Mouse (Mus musculus) MEL (cell line): ENCODE data around the gene Polr1e. TPM values are rescaled to one million over a fixed set of nuclear protein-coding genes. Genes with fewer than 3 reads are reported as not detected.

Source experiments
- DNase-seq: peaks from one replicate; pipeline ENCODE4 v3.0.0; 2011; ENCODE audit warnings: low read depth, low spot score
- H3K27ac ChIP-seq: 2 replicates; pipeline ENCODE4 v1.5.1; 2012; ENCODE audit warnings: low read depth, mild to moderate bottlenecking, control low read depth, low read length, moderate library complexity; ENCODE audit not compliant: control insufficient read depth
- H3K27me3 ChIP-seq, 2 experiments: fragments of 150-350 bp in 1 of 2; sonication (generic) in 1 of 2; 2 replicates each; pipeline ENCODE4 v1.6.1; 2012; ENCODE audit warnings: low read length in 2 of 2, mild to moderate bottlenecking in 2 of 2, improper control_type of control experiment in 1 of 2, moderate library complexity in 1 of 2; ENCODE audit not compliant: insufficient read depth in 2 of 2, control insufficient read depth in 1 of 2
- H3K36me3 ChIP-seq, 2 experiments: 2 replicates each; pipeline ENCODE4 v1.6.1; 2012 to 2014; ENCODE audit warnings: low read length in 2 of 2, improper control_type of control experiment in 1 of 2, inconsistent platforms in 1 of 2, mild to moderate bottlenecking in 1 of 2; ENCODE audit not compliant: insufficient read depth in 2 of 2, control insufficient read depth in 1 of 2
- H3K4me1 ChIP-seq, 2 experiments: fragments of 150-350 bp in 1 of 2; sonication (generic) in 1 of 2; 2 replicates each; pipeline ENCODE4 v1.6.1; 2012; ENCODE audit warnings: low read length in 2 of 2, improper control_type of control experiment in 1 of 2, mild to moderate bottlenecking in 1 of 2; ENCODE audit not compliant: insufficient read depth in 2 of 2, control insufficient read depth in 1 of 2
- H3K4me3 ChIP-seq, 2 experiments: fragments of 150-350 bp in 1 of 2; sonication (generic) in 1 of 2; 2 replicates each; pipeline ENCODE4 v1.5.1; 2012; ENCODE audit warnings: low read depth in 2 of 2, low read length in 2 of 2, mild to moderate bottlenecking in 2 of 2, moderate library complexity in 2 of 2, control low read depth in 1 of 2, improper control_type of control experiment in 1 of 2; ENCODE audit not compliant: control insufficient read depth in 1 of 2, insufficient read depth in 1 of 2
- H3K79me2 ChIP-seq: 2 replicates; pipeline ENCODE4 v1.6.1; 2012; ENCODE audit warnings: mild to moderate bottlenecking, low read length, moderate library complexity; ENCODE audit not compliant: control insufficient read depth, poor library complexity, insufficient read depth
- H3K9ac ChIP-seq: 2 replicates; pipeline ENCODE4 v1.6.1; 2012; ENCODE audit warnings: low read depth, mild to moderate bottlenecking, control low read depth, low read length, moderate library complexity; ENCODE audit not compliant: control insufficient read depth, poor library complexity, severe bottlenecking
- H3K9me3 ChIP-seq: fragments of 150-350 bp; sonication (generic); replicated peaks from 2 replicates; pipeline ENCODE4 v1.6.1; 2012; ENCODE audit warnings: mild to moderate bottlenecking, low read length, improper control_type of control experiment, moderate library complexity; ENCODE audit not compliant: insufficient read depth
- BHLHE40 ChIP-seq: IDR thresholded peaks from 2 replicates; pipeline ENCODE4 v1.6.1; 2012; ENCODE audit warnings: low read depth, mild to moderate bottlenecking, inconsistent platforms, low read length, improper control_type of control experiment, borderline replicate concordance
- CHD1 ChIP-seq: IDR thresholded peaks from 2 replicates; pipeline ENCODE4 v1.6.1; 2012; ENCODE audit warnings: low read depth, mild to moderate bottlenecking, inconsistent platforms, low read length, improper control_type of control experiment
- CHD2 ChIP-seq: IDR thresholded peaks from 2 replicates; pipeline ENCODE4 v1.6.1; 2011; ENCODE audit warnings: low read length, improper control_type of control experiment
- CTCF ChIP-seq, 3 experiments: IDR thresholded peaks in 2 of 3; conservative IDR thresholded peaks in 1 of 3; 2 replicates each; pipeline ENCODE4 v1.5.1; 2011 to 2012; ENCODE audit warnings: low read length in 3 of 3, low read depth in 2 of 3, mild to moderate bottlenecking in 2 of 3, improper control_type of control experiment in 1 of 3, inconsistent platforms in 1 of 3, mixed read lengths in 1 of 3, moderate library complexity in 1 of 3; ENCODE audit not compliant: control insufficient read depth in 1 of 3, insufficient read depth in 1 of 3, poor library complexity in 1 of 3, severe bottlenecking in 1 of 3
- E2F4 ChIP-seq: IDR thresholded peaks from 2 replicates; pipeline ENCODE4 v1.6.1; 2011; ENCODE audit warnings: low read depth, low read length, improper control_type of control experiment, borderline replicate concordance
- ELF1 ChIP-seq: IDR thresholded peaks from 2 replicates; pipeline ENCODE4 v1.6.1; 2014; ENCODE audit warnings: low read depth, mild to moderate bottlenecking, inconsistent platforms, low read length, improper control_type of control experiment, moderate library complexity
- EP300 ChIP-seq, 2 experiments: IDR thresholded peaks; 2 replicates each; pipeline ENCODE4 v1.6.1; 2011; ENCODE audit warnings: improper control_type of control experiment in 2 of 2, low read length in 2 of 2, low read depth in 1 of 2, mild to moderate bottlenecking in 1 of 2
- ETS1 ChIP-seq: IDR thresholded peaks from 2 replicates; pipeline ENCODE4 v1.6.1; 2012; ENCODE audit warnings: low read depth, mild to moderate bottlenecking, inconsistent platforms, low read length, improper control_type of control experiment, moderate library complexity
- GABPA ChIP-seq: IDR thresholded peaks from 2 replicates; pipeline ENCODE4 v1.6.1; 2012; ENCODE audit warnings: low read depth, mild to moderate bottlenecking, inconsistent platforms, low read length, improper control_type of control experiment, moderate library complexity
- HCFC1 ChIP-seq: IDR thresholded peaks from 2 replicates; pipeline ENCODE4 v1.6.1; 2012; ENCODE audit warnings: low read depth, mild to moderate bottlenecking, inconsistent platforms, low read length, improper control_type of control experiment, moderate library complexity
- KAT2A ChIP-seq: conservative IDR thresholded peaks from 2 replicates; pipeline ENCODE4 v1.6.1; 2012; ENCODE audit warnings: low read depth, low read length, improper control_type of control experiment, inconsistent platforms
- MAFK ChIP-seq: IDR thresholded peaks from 2 replicates; pipeline ENCODE4 v1.6.1; 2011; ENCODE audit warnings: low read depth, mild to moderate bottlenecking, low read length, improper control_type of control experiment, borderline replicate concordance
- MAX ChIP-seq: IDR thresholded peaks from 2 replicates; pipeline ENCODE4 v1.6.1; 2011; ENCODE audit warnings: low read length, improper control_type of control experiment
- MAZ ChIP-seq: IDR thresholded peaks from 2 replicates; pipeline ENCODE4 v1.6.1; 2012; ENCODE audit warnings: low read depth, mild to moderate bottlenecking, inconsistent platforms, low read length, improper control_type of control experiment
- MEF2A ChIP-seq: IDR thresholded peaks from 2 replicates; pipeline ENCODE4 v1.6.1; 2014; ENCODE audit warnings: low read depth, mild to moderate bottlenecking, inconsistent platforms, low read length, improper control_type of control experiment; ENCODE audit not compliant: poor library complexity, insufficient replicate concordance, severe bottlenecking; ENCODE audit errors: extremely low read depth
- MXI1 ChIP-seq: IDR thresholded peaks from 2 replicates; pipeline ENCODE4 v1.6.1; 2011; ENCODE audit warnings: mild to moderate bottlenecking, low read depth, low read length, improper control_type of control experiment
- MYB ChIP-seq: IDR thresholded peaks from 2 replicates; pipeline ENCODE4 v1.6.1; 2011; ENCODE audit warnings: mild to moderate bottlenecking, low read depth, low read length, improper control_type of control experiment
- MYC ChIP-seq: IDR thresholded peaks from 2 replicates; pipeline ENCODE4 v1.6.1; 2011; ENCODE audit warnings: low read depth, mild to moderate bottlenecking, low read length, improper control_type of control experiment, moderate library complexity
- NELFE ChIP-seq: IDR thresholded peaks from 2 replicates; pipeline ENCODE4 v1.6.1; 2011; ENCODE audit warnings: low read depth, low read length, improper control_type of control experiment
- POLR2AphosphoS2 ChIP-seq: IDR thresholded peaks from 2 replicates; pipeline ENCODE4 v1.6.1; 2011; ENCODE audit warnings: low read length, improper control_type of control experiment
- POLR2AphosphoS5 ChIP-seq: IDR thresholded peaks from 2 replicates; pipeline ENCODE4 v1.6.1; 2012; ENCODE audit warnings: low read depth, borderline replicate concordance, mild to moderate bottlenecking, inconsistent platforms, low read length, moderate library complexity, mixed read lengths
- RAD21 ChIP-seq: IDR thresholded peaks from 2 replicates; pipeline ENCODE4 v1.6.1; 2011; ENCODE audit warnings: mild to moderate bottlenecking, low read depth, low read length, improper control_type of control experiment
- RCOR1 ChIP-seq: IDR thresholded peaks from 2 replicates; pipeline ENCODE4 v1.6.1; 2012; ENCODE audit warnings: low read depth, mild to moderate bottlenecking, inconsistent platforms, low read length, improper control_type of control experiment
- SIN3A ChIP-seq: IDR thresholded peaks from 2 replicates; pipeline ENCODE4 v1.6.1; 2012; ENCODE audit warnings: low read length, improper control_type of control experiment, inconsistent platforms
- SMC3 ChIP-seq: IDR thresholded peaks from 2 replicates; pipeline ENCODE4 v1.6.1; 2011; ENCODE audit warnings: low read depth, low read length, improper control_type of control experiment
- TBP ChIP-seq: IDR thresholded peaks from 2 replicates; pipeline ENCODE4 v1.8.0; 2011; ENCODE audit warnings: low read depth, low read length, improper control_type of control experiment
- TCF12 ChIP-seq: IDR thresholded peaks from 2 replicates; pipeline ENCODE4 v1.6.1; 2014; ENCODE audit warnings: low read depth, mild to moderate bottlenecking, inconsistent platforms, low read length, improper control_type of control experiment, moderate library complexity
- USF1 ChIP-seq: IDR thresholded peaks from 2 replicates; pipeline ENCODE4 v1.6.1; 2014; ENCODE audit warnings: low read depth, mild to moderate bottlenecking, inconsistent platforms, low read length, improper control_type of control experiment, moderate library complexity
- USF2 ChIP-seq, 2 experiments: IDR thresholded peaks; 2 replicates each; pipeline ENCODE4 v1.6.1; 2011 to 2012; ENCODE audit warnings: improper control_type of control experiment in 2 of 2, low read length in 2 of 2, borderline replicate concordance in 1 of 2, inconsistent platforms in 1 of 2, low read depth in 1 of 2, mild to moderate bottlenecking in 1 of 2; ENCODE audit not compliant: insufficient read depth in 1 of 2
- ZMIZ1 ChIP-seq: IDR thresholded peaks from 2 replicates; pipeline ENCODE4 v1.6.1; 2012; ENCODE audit warnings: low read depth, mild to moderate bottlenecking, inconsistent platforms, low read length, improper control_type of control experiment, moderate library complexity
- ZNF384 ChIP-seq: IDR thresholded peaks from 2 replicates; pipeline ENCODE4 v1.6.1; 2012; ENCODE audit warnings: low read depth, mild to moderate bottlenecking, inconsistent platforms, low read length, improper control_type of control experiment
- polyA plus RNA-seq, 2 experiments: library from polyadenylated mRNA; stranded (reverse) in 1 of 2; unstranded in 1 of 2; fragments of >175 nt in 1 of 2; fragments of >200 nt in 1 of 2; gene quantifications; 2 replicates each; pipeline versions ENCODE4 v1.2.1 to v1.2.4; 2012; ENCODE audit warnings: low replicate concordance in 2 of 2, low read depth in 1 of 2; ENCODE audit not compliant: insufficient read length in 2 of 2, insufficient read depth in 1 of 2, missing spikeins in 1 of 2
- total RNA-seq: library from RNA; depleted of rRNA; stranded (reverse); fragments of 300-350 nt; gene quantifications from 2 replicates; pipeline ENCODE4 v1.2.3, GENCODE M21; 2012

Polr1e gene
- total and polyA plus RNA-seq, 3 experiments, result 40.8 to 51.5 TPM; not detected in 1

DNA sequence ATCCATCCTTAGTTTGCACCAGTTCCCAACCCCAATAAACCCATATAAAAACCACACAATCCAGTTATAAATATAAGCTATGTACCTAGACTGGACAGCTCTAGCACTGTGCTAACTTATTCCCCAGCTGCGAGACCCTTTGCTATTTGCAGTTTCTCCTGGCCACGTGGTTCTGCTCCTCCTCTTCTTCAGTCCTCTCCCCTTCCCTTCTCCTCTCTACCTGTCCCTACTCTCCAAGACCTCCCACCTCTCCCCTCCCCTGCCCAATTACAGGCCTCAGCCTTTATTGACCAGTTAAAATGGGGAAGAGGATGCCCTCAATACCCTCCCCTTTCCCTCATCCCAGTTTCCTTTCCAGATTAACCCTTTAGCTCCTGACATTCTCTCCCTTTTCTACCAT lies 4.8 kb upstream of the Polr1e start:
- Histone ChIP-seq H3K27ac (peak overlapping the region; percentile 97), H3K4me1 (peaks cover 4 to 20% of the 10 kb centered on the region in 2 experiments; a peak in 3 of 4 replicates), H3K4me3 (peak overlapping the region; percentile 67 to 72), H3K9ac (peak overlapping the region; percentile 66), H3K36me3 (peaks cover 0 to 21% of the 10 kb centered on the region in 2 experiments; a peak in 2 of 4 replicates), H3K27me3 (no peaks in the 10 kb centered on the region), H3K9me3 (no peaks in the 10 kb centered on the region), H3K79me2 (peaks cover 17% of the 10 kb centered on the region)
- TF ChIP-seq MYC (peak; percentile 76; the same call in 1 of the 2 replicates), CHD1 (peak; percentile 60; the same call in 1 of the 2 replicates), KAT2A (no peak), MAX (peak; percentile 78; the same call in 1 of the 2 replicates), USF1 (peak; percentile 72), MXI1 (peak; percentile 58), MAFK (no peak)
- peak; percentile 64 for DNase-seq

DNA sequence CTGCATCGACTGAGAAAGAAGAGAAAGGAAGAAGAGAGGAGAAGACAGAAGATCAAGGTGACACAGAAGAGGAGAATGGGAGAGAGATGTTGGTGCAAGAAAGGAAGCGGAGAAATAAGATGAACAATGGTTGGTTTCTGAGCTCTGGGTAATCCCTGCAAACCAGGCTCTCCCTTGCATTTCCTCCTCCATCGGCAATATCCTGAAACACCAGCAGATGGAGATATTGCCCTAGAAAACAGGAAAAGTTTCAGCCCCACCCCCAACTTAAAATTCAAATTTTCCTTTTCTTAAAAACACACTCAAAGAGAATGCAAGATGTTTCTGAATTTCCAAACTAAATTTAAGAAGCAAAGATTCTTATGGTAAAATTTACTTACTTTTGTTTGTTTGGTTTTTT lies 2.8 kb upstream of the Polr1e start:
- no peak overlapping the region for H3K9ac ChIP-seq
- DNase-seq, result peak; percentile 81
- no peaks in the 10 kb centered on the region for H3K9me3 ChIP-seq
- H3K27ac ChIP-seq, result no peak overlapping the region
- H3K4me3 ChIP-seq, result no peak overlapping the region
- H3K4me1 ChIP-seq, result peaks cover 4 to 27% of the 10 kb centered on the region in 2 experiments
- H3K36me3 ChIP-seq, result peaks cover 0 to 25% of the 10 kb centered on the region in 2 experiments; a peak in 2 of 4 replicates
- H3K27me3 ChIP-seq, result no peaks in the 10 kb centered on the region
- H3K79me2 ChIP-seq, result peaks cover 27% of the 10 kb centered on the region
- no peak for TF ChIP-seq ETS1
- TF ChIP-seq SMC3, result peak; percentile 80
- no peak for TF ChIP-seq KAT2A
- TF ChIP-seq RAD21, result peak; percentile 97
- no peak for TF ChIP-seq ZMIZ1
- TF ChIP-seq MYB, result no peak
- TF ChIP-seq CHD1, result no peak
- TF ChIP-seq MYC, result no peak
- no peak for TF ChIP-seq POLR2AphosphoS2
- TF ChIP-seq GABPA, result no peak
- TF ChIP-seq HCFC1, result no peak
- TF ChIP-seq MEF2A, result no peak
- 0 out of 2 replicates have a peak, but pooled peaks have one; percentile 24 for TF ChIP-seq RCOR1
- no peak for TF ChIP-seq ELF1
- no peak for TF ChIP-seq EP300 (IDR thresholded peaks at IDR 0.05; ENCODE audit: low read depth in 1 of 2, low read length in 2 of 2)
- TF ChIP-seq NELFE, result no peak
- TF ChIP-seq TBP, result 0 out of 2 replicates have a peak, but pooled peaks have one; percentile 19
- TF ChIP-seq CHD2, result peak; percentile 33; the same call in 1 of the 2 replicates
- TF ChIP-seq MAFK, result no peak
- TF ChIP-seq MAZ, result no peak
- no peak for TF ChIP-seq POLR2AphosphoS5
- TF ChIP-seq BHLHE40, result peak; percentile 53; the same call in 1 of the 2 replicates
- TF ChIP-seq ZNF384, result no peak
- TF ChIP-seq E2F4, result no peak
- TF ChIP-seq CTCF (IDR thresholded peaks at IDR 0.05 in 2 of 3, conservative IDR thresholded peaks at IDR 0.05 in 1 of 3; ENCODE audit: control insufficient read depth in 1 of 3, insufficient read depth in 1 of 3, low read depth in 2 of 3, low read length in 3 of 3, poor library complexity in 1 of 3, severe bottlenecking in 1 of 3), result peak; percentile 49 to 92 (median 70)
- no peak for TF ChIP-seq TCF12
- TF ChIP-seq SIN3A, result peak; percentile 63; the same call in 1 of the 2 replicates
- no peak for TF ChIP-seq MXI1
- no peak for TF ChIP-seq USF2 (IDR thresholded peaks at IDR 0.05; ENCODE audit: borderline replicate concordance in 1 of 2, insufficient read depth in 1 of 2, low read depth in 1 of 2, low read length in 2 of 2)
